Mouse (Mus musculus) ES-CJ7 (cell line): Measurements from ENCODE around the gene Selenon.
A peak's percentile ranks its signal among the peaks of the same experiment; 100 is the strongest.

ENCODE experiments used
- DNase-seq: peaks from one replicate; pipeline ENCODE4 v3.0.0; 2011; ENCODE audit warnings: low read depth, low spot score

The Selenon gene

DNA sequence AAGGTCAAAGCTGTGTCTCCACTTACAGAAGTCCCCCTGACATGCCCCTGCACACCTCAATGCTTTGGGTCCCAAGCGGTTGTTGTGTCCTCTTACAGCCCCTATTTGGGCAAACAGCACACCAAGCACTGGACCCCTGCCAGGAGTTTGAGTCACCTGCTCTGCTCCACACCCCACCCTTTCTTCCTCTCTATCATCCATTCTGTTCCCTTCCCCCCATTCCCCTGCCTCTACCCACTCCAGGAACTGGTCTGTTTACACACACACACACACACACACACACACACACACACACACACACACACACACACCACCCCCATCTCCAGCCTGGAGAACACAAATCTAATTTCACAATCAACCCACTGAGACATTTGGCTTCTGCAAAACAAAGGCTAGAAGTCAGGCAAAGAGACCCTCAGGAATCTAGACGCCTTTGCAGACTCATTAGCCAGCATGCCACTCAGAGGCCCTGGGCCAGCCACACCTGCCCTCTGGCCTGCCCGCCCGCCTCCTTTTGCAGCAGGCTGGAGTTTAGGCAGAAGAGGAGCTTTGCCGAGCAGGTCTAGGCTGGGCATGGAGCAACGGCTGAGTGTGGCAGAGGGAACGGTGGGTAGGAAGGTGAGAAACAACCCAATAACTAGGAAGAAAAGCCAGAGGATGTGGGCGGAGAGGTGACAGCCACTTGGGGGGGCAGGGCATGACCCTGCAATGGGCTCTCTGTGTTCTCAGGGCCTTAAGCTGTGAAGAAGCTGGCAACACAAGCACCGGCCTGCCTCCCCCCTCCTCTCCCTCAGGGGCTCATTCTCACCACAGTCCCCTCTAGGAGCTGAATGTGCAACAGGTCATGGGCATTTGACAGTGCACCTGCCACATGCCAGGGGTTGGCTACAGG lies 4.9 kb downstream of the Selenon start:
- DNase-seq, result no peak

DNA sequence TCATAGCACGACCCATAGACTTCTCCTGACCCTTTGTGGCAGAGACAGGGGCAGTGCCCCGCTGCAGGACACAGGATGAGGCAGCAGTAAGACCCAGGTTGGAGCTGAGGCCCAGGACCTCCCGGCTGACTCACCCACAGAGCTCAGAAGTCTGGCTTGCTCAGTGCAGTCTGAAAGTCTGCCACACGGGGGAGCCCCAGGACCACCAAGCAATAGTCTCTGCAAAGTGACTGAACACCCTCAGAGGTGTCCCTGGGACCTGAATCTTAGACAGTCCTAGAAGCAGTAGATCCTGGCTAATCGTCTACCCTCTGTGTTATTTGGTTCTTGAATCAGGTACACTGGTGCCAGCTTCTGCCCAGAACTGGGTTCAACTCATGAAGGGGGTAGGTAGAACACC lies 8.7 kb downstream of the Selenon start:
- DNase-seq, result peak; percentile 83

DNA sequence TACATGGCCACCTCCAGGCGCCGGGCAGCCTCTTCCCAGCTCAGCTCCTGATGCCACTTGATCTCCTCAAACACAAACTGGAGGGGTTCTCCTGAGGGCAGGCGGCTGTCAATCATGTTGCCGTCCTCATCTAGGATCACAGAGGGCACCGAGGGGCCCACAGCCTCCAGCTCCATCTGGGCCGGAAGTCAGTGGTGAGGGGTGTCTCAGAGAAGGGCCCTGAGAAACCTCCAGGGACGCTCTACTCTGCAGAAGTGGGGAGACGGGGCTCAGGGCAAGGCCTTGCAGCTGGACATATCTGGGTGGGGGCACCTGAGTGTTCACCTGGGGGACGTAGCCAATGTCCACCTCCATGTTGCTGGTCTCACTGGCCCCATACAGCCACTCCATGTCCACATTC lies 9.2 kb downstream of the Selenon start:
- DNase-seq, result no peak

DNA sequence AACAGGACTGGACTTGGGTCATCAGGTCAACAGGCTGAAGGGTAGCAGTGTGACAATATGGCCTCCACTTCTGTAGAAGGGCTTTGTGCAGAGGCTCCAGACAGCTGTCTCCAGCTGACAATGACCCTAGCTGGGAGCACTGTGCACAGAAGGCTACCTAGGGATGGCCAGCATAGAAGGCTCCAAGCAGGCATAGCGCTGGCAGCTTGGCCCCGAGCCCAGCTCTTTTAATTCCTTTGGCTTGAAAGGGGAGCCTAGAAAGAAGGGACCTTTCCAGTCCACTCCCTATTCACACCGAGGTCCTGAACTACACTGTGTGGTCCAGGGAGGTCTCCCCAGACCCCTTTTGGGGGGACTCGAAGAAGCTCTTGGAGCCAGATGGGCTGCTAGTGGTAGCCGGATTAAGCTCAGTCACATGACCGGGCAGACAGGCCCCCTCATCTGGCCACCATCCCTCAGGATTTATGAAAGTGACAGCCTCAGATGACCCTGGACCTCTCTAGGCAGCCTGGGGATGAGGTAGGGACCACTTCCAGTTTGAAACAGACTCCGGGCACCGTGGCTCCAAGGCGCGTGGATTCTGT lies 12.9 kb downstream of the Selenon start:
- DNase-seq, result no peak

DNA sequence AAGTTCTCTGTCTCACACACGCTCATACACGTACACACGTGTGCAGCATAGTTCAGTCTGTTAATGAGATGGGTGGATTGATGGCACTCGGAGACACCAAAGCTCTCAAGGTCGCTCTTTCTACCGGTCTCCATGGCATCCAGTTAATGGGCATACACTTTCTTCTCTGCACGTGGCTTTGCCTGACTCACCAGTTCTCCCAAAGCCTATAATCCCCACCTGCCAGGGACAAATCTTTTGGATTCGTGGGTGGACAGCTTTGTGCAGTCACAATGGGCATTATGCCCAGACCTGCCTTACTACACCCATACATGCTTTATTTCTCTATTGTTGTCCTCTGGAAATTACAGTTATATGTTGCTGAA lies 16.2 kb downstream of the Selenon start:
- no peak for DNase-seq

DNA sequence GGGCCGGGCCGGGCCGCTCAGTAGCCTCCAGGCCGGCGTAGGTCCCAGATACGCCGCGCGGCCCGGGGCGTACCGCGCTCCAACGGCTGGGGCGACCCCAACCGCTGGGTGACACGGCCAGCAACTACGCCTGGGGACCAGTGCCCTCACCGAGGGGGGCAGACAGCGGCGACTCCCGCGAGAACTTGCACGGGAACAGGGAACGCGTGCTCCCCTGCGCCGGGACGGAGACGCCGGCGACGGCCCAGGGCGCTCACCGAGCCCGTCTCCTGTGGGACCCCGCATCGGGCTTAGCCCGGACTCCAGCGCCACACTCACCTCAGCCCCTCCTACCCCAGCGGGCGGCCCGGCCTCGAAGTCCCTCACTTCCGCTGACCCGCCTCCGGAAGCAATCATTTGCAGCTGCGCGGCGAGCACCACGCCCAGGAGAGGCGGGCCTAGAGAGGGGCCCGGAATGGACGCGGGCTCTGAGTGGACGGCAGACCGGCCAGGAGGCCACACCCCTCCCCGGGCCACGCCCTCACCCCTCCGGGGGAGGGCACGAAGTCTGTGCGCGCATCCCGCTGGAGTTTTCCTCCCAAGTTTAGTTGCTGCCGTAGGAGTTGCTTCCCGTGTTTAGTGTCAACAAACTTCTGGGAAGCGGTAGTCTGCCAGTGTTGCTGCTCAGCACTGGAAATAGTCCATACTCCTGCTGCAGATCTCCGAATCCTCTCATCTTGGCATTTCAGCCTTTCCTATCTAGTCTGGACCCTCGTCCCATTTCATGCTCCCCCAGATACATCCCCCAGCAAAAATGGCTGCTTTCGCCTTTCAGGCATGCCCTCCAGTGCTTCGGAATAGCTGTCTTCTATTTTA lies 16.8 kb downstream of the Selenon start, which contains the start of gene Mtfr1l:
Gene Mtfr1l, minus strand, starts transcription at position 456 of the 855 bp plus-strand sequence.
- DNase-seq, result peak; percentile 97

DNA sequence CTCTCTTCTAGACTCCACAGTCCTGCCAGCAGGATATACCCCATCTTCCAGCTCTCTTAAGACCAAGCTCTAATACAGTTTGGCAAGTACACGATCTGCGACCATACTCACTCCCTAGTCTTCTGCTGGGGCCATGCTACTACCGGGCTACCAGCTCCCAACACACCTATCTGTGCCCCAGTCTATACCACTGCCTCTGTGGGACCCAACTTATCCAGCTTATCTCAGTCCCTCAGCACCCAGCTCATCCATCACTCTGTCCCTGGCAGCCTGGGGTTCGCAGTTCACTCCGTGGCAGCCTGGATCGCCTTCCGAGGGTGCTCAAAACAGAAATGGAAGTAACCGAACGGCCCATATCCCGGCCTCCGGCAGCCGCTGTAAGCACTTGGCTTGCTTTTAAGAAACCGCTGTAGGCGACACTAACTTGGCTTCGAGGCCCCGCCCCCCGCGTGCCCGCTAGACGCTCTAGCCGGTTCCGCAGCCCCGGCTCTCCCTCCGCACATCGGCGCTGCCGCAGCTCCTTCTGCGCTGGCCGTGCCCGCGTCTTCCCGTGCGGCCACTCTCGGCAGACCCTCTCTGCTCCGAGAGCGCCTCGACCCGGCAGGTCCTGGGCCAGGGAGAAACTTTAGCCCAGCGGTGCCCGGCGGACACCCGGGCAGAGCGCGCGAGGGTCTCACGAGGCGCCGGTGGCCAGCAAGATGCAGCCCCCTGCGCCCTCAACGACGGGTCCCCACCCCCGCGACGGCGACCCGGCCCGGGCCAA lies 17.7 kb downstream of the Selenon start:
- DNase-seq, result peak; percentile 49

DNA sequence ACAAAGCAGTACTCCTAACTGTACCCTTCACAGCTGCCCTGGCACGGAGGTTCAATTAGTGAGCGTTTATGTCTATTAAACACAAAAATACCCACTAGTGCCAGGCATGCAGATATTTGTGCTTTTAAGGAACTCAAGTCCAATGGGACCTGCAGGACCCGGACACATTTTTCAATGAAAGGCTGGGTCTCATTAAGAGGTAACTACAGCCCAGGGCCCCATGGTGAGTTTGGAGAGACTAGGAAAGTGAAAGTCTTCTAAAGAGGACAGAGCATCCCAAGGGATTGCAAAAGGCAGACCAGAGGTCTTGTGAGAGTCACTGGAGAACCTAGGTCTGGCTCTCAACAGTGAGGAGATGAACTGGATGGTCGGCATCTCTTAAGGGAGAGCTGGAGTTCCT lies 18.5 kb downstream of the Selenon start:
- DNase-seq, result no peak

DNA sequence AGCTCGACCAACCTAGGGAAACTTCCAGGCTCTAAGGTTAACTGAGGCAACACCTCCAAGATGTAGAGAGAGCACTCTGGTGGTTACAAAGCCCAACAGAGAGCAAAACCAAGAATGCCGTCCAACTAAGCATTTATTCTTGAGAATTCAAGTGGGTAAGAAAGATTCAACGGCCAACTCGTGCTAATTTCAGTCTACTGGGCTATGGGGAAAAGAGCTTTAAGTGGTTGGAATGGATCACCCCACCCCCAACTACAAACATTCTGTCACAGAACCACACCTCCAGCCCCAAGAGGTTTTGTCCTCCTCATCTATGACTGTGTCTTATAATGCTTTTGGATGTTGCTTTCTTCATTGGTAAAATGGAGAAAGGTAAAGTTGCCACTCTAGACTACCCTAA lies 19.0 kb downstream of the Selenon start:
- no peak for DNase-seq

DNA sequence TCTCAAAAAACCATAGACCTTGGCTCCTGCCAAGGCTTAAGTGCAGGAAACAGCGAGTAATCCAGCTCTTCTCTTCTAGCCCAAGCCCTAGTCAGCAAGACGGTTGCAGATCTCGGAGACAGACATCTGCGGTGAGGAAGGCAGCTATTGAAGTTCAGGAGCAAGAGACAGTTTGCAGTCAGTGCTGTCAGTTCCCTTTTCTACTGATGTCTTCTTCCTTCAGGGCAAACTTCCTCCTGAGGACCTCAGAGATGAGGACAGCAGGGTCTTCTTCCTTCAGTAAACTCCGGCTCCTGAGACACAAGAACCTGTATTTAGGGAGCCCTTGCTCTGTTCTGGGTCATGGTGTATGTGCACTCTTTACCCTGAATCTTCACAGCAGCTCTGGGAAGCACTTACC lies 25.7 kb downstream of the Selenon start:
- no peak for DNase-seq

DNA sequence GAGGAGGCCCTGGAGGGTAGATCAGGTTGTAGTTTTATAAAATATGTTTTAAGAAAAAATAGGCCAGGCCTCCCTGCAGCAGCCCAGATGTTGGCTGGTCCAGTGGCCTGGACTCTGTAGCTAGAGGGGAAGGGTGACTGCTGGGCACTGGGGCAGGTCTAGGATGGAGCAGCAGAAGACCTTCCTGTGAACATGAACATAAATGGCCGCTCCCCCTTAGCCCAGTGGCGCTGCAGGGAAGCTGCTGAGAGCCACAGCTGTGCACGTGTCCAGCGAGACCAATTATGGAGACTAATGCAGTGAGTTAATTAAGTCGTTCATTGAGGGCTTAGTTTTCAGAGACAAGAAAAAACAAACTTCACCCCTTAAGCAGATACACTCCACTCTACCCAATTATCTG lies 26.2 kb downstream of the Selenon start:
- DNase-seq, result no peak

DNA sequence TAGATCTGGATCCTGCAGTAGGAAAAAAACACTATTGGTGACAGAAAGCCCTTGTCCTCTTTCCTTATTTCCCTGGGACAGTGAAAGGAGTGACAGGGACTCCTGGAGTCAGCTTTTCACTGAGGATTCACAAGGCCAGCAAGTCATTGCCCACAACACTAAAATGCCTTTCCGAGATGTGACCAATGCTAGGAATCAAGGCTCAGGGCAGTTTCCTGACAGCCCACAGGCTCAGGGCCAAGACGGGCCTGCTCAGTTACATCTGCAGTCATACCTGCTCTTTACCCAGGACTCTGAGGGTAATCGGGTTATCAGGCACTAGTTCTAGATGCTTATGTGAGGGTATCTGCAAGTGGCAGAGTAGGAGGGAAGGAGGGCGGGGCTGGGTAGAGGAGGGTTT lies 28.5 kb downstream of the Selenon start:
- no peak for DNase-seq

DNA sequence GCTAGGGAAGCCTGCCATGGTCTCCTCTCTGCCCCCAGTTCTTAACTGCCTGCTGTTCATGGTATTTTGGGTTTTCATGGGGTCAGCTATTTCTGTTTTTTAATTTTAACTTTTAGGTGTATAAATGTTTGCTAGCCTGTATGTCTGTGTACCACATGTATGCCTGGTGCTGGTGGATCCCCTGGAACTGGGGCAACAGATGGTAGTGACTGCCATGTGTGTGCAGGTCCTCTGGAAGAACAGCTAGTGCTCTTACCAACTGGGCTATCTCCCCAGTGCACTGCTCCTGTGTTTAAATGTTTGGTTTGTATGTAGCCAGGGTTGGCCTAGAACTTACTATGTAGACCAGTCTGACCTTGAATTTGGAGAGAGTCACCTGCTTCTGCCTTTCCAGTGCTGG lies 32.7 kb downstream of the Selenon start:
- no peak for DNase-seq

DNA sequence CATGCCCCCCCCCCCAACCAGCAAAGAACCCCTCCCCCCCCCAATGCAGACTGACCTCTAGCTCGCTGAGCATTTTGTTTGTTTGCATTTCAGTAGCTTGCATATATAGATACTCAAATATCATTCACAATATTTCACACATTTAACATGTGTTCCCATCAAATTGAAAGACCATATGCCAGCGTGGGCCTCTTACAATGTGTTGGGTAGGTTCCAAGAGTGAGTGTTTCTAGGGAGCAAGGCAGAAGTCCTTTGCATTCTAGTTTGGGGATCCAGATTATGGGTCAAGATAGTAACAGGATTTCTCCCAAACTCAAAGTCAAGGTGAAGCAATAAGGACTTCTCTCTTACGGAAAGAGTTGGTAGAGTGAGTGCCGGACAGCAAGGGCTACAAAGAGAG lies 33.4 kb downstream of the Selenon start:
- no peak for DNase-seq

DNA sequence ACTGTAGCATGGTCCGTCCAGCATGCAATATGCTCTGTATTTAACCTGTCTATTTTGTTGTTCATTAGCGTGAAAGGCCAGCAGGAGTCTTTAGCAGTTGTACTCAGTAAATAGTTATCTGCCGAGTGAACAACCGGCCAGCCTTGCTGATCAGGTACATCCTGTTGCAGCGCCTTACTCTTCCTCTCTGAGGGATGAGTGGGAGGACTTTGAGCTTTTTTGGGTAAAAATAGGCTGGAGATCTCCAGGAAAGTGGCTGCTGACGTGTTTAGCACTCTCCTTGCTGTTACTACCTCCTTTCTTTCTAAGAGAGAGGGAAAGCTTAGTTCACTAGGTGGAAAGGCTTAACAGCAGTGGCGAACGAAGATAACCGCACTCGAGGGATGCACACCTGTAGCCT lies 34.2 kb downstream of the Selenon start:
- no peak for DNase-seq

DNA sequence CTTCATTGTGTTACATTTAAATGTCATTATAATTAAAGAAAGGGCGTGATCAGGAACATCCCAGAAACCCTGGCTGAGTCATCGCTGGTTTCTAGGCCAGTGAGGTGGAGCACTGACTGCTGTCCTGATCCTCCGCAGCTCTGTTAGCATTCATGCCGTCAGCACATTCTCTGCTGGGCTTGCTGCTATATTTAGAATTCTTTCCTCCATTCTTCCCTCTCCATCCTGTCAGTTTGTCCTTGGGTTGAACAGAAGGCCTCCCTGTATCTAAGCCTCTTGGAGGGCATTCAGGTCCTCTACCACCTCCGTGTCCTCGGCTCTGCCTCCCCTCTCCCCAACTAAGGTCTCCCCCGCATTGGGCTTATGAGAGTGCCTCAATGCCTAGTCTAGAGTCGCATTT lies 35.0 kb downstream of the Selenon start:
- no peak for DNase-seq

DNA sequence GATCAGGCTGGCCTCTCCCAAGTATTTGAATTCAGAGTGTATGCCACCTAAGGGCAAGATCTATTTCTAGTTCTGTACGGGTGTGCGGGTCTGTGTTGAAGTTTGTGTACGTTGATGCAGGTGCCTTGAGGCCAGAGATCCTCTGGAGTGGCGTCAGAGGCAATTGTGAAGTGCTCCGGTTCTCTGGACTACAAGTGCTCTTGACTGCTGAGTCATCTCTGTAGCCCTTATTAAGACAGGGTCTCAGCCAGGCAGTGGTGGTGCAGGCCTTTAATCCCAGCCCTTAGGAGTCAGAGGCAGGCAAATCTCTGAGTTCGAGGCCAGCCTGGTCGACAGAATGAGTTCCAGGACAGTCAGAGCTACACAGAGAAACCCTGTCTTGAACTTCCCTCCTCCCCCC lies 36.4 kb downstream of the Selenon start:
- no peak for DNase-seq

DNA sequence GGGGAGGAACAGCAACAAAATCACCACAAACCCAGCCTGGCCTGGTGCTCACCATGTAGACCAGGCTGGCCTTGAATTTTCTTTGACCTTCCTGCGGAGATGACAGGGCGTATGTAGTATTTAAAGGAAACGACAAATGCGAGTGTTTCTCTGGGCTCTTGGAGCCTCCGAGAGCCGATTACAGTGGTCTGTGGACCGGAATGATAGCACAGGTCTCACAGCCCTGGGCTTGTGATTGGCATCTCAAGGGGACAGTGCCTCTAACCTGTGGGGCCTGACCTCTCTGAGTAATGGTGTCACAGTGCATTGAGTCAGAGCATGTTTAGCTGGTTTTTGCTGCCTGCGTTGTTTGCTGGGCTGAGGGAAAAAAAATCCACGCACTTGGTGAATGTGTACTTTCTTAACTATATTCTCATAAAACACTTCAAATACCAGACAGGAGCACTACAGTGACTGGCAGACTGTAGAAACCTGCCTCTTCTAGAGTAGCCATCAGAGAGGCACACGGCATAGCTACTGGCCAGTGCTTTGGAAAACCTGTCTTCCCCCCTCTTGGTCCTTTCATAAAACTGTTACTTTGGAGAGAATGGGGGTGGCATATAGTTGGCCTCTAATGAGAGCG lies 37.5 kb downstream of the Selenon start:
- DNase-seq, result no peak

DNA sequence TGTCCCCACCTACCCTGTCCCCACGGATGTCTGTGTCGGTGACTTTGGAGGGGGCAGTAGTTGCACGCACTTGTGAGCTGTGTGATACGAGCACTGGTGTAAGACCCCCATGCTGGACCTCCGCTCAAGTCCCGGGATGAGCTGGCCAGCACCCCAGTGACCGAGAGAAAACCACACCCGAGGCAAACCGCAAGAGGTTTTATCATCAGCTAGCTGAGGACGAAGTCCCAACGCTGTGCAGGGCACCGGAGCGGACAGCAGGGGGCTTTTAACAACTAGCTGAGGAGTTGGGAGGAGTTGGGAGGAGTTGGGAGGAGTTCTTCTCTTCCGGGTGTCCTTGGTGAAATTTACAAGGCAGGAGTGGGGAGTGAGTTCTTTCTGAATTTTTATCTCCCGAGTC lies 39.2 kb downstream of the Selenon start:
- DNase-seq, result no peak

DNA sequence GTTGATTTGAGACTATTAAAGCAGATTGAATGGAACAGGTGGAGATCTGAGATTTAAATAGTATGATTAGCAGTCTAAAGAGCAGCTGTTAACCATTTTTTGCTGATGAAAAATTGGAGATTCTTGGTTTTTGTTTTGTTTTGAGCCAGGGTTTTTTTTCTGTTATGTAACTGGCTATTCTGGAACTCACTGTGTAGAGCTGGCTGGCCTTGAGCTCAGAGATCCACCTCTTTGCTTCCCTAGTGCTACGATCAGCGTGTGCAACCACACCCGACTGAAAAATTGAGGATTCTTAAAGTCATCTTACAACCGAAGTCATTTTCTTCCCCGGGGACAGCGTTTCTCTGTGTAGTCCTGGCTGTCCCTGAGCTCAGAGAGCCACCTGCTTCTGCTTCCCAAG lies 40.2 kb downstream of the Selenon start:
- no peak for DNase-seq

DNA sequence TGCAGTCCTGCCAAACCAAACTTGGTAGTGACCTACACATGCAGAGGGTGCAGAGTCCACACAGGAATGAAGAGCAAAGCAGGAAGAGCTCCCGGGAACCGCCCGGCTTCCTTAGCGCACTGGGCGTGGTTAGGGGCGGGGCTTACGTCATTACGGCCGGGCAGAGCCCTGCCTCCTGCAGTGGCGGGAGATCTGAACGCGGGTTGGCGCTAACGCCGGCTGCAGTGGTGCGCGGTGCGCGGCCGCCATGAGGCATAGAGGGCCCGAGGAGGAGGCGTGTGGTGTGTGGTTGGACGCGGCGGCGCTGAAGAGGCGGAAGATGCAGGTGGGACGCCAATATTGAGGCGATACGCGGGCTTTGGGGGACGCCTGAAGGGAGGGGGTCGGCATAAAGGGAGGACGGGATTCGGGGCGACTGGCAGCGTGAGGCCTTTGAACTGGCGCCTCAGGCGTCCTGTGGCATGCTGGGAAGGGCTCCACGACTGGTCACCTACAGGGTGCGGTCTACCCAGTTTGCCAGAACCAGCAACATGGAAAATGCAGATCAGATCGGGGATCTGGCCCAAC lies 41.0 kb downstream of the Selenon start, which contains the start of gene Aunip:
Gene Aunip, plus strand, starts transcription at position 155 of the 567 bp plus-strand sequence.
- peak; percentile 88 for DNase-seq
